Mouse (Mus musculus) right cerebral cortex, postnatal 36 days (tissue): ENCODE measurements around the gene Gle1.
A peak's percentile ranks its signal among the peaks of the same experiment; 100 is the strongest.

Experiments
- DNase-seq, 2 experiments: peaks; one replicate each; pipeline ENCODE4 v3.0.0; 2022; ENCODE audit warnings: low spot score in 2 of 2, mixed read lengths in 1 of 2

Gle1 gene

GRCm38 (mm10) chr2:29964354-29965249, 29.4 kb downstream of the Gle1 start:
- DNase-seq: no peak

- DNase-seq: peak; percentile 91
These were observed 30.1 kb downstream of the Gle1 start, which contains the start of gene Sptan1 for GRCm38 (mm10) chr2:29965250-29965843. TSS of gene Sptan1 (plus strand) at chr2:29965560.

GRCm38 (mm10) chr2:29965906-29966305, 30.7 kb downstream of the Gle1 start:
- DNase-seq: peak; percentile 28 to 38

- no peak for DNase-seq
These were observed 31.6 kb downstream of the Gle1 start for GRCm38 (mm10) chr2:29966826-29967225.

- no peak for DNase-seq
These were observed 32.5 kb downstream of the Gle1 start for GRCm38 (mm10) chr2:29967768-29968167.

GRCm38 (mm10) chr2:29968638-29969037, 33.4 kb downstream of the Gle1 start:
- no peak for DNase-seq

- peak in 1 of 2 experiments; percentile 30 for DNase-seq
These were observed 36.8 kb downstream of the Gle1 start for GRCm38 (mm10) chr2:29971838-29972635.

- no peak for DNase-seq
These were observed 38.3 kb downstream of the Gle1 start for GRCm38 (mm10) chr2:29973525-29973924.

- no peak for DNase-seq
These were observed 42.1 kb downstream of the Gle1 start for GRCm38 (mm10) chr2:29977307-29977706.

- no peak for DNase-seq
These were observed 45.4 kb downstream of the Gle1 start for GRCm38 (mm10) chr2:29980661-29981060.

GRCm38 (mm10) chr2:29991962-29992361, 56.7 kb downstream of the Gle1 start:
- DNase-seq: no peak

GRCm38 (mm10) chr2:30009101-30009500, 73.9 kb downstream of the Gle1 start:
- no peak for DNase-seq
